In genomic region chr9:48707824-48708229, GRCm38 (mm10) we compare ENCODE assay signal across 9 mouse cellular contexts.
DNase-seq lines count a peak whose midpoint lies in the region; ATAC-seq and TF ChIP-seq lines count a peak whose summit lies in the region.
"Had no signal": no experiment of that assay in that cellular context is flagged by ENCODE, and none has a peak within 500 bp of the region (broad histone marks: within the 10 kb centered on the region; RNA-seq: fewer than 3 reads in every experiment).

No protein-coding gene starts in this region.

- H3K27me3 ChIP-seq in kidney, adult 2 months (replicated peaks; ENCODE audit: control insufficient read depth, insufficient read depth, low read length) = no peaks in the 10 kb centered on the region

- no peak for TF ChIP-seq CTCF in kidney, adult 2 months (conservative IDR thresholded peaks at IDR 0.05; ENCODE audit: insufficient read depth, insufficient read length, low read depth, low read length)

- intact Hi-C loops in heart, postnatal 36 days (cut with DNase I) = loop anchor here (1.0 to 5.0 kb wide), 3 partner anchors 15 to 61 kb away; no protein-coding TSS in a partner anchor

- no peak for TF ChIP-seq POLR2A in kidney, adult 2 months (IDR thresholded peaks at IDR 0.05; ENCODE audit: low read depth, low read length)

- peak overlapping the region; percentile 48 for H3K27ac ChIP-seq in kidney, adult 2 months (ENCODE audit: insufficient read depth, low read depth, low read length)
- H3K27ac ChIP-seq: liver, embryonic 14.5 days had no signal

- no peak overlapping the region for H3K4me3 ChIP-seq in kidney, adult 2 months (ENCODE audit: insufficient read depth, low read depth, low read length)

- no peak for ATAC-seq in CD4-positive, CD25-positive, alpha-beta regulatory T cell, adult 4 months

- H3K4me1 ChIP-seq in kidney, adult 2 months (ENCODE audit: control insufficient read depth, insufficient read depth, low read length) = peaks cover 9% of the 10 kb centered on the region; the same call in 1 of the 2 replicates

- peak; percentile 58 to 76 for DNase-seq in adrenal gland, adult (ENCODE audit: inconsistent age in 2 of 2, low spot score in 1 of 2)
- no peak for DNase-seq in adrenal gland, adult 8-10 months
- DNase-seq in kidney, adult 2 months = peak; percentile 54
- DNase-seq in kidney, postnatal 14 days = no peak
- peak; percentile 55 to 74 for DNase-seq in heart, postnatal 36 days
- peak; percentile 85 for DNase-seq in lung, postnatal 25 days (ENCODE audit: low spot score)
- no peak for DNase-seq in left cerebral cortex, adult 18-20 months (ENCODE audit: low spot score in 2 of 2)

- WGBS in kidney, adult 2 months = 61% methylated on average over 6 of the region's 6 CpGs

- H3K36me3 ChIP-seq in kidney, adult 2 months (ENCODE audit: control insufficient read depth, insufficient read depth, low read length) = no peaks in the 10 kb centered on the region

Comparison
In these comparisons a context has a peak if more than half of its experiments do, and no peak if none do; other contexts are left out.
1. DNase-seq: peak in adrenal gland, adult (2 of 2), kidney, adult 2 months (single experiment), heart, postnatal 36 days (2 of 2) and lung, postnatal 25 days (single experiment); none in adrenal gland, adult 8-10 months (single experiment), kidney, postnatal 14 days (single experiment) and left cerebral cortex, adult 18-20 months (0 of 2).